Mouse (Mus musculus) stomach, embryonic 15.5 days (tissue): ENCODE data around the gene Olfr1369-ps1. TPM values are rescaled to one million over a fixed set of nuclear protein-coding genes. Genes with fewer than 3 reads are reported as not detected.

Experiments
- polyA plus RNA-seq: library from polyadenylated mRNA; unstranded; fragments of >200 nt; fragmentation: Nextera tagmentation; extraction: Ambion mirVana; gene quantifications from 2 replicates; pipeline ENCODE4 v1.2.1, GENCODE M21; 2015

Gene Olfr1369-ps1
- polyA plus RNA-seq, 1 experiment from 2014 or later = not detected

Other genes with a start within 250 kb of the Olfr1369-ps1 start
- not detected in 2 replicates for gene Olfr1370, start 36.5 kb upstream of the Olfr1369-ps1 start, polyA plus RNA-seq
- not detected in 2 replicates for gene Olfr263, start 18.2 kb downstream of the Olfr1369-ps1 start, polyA plus RNA-seq
- not detected in 2 replicates for gene Olfr1368, start 34.4 kb downstream of the Olfr1369-ps1 start, polyA plus RNA-seq
- gene Trim27, start 68.0 kb downstream of the Olfr1369-ps1 start, polyA plus RNA-seq = 132 and 143 TPM in 2 replicates
- gene Gpx5, start 181.2 kb downstream of the Olfr1369-ps1 start, polyA plus RNA-seq = not detected in 2 replicates
- gene Gpx6, start 200.6 kb downstream of the Olfr1369-ps1 start, polyA plus RNA-seq = not detected in 2 replicates
- gene Olfr1367, start 235.4 kb downstream of the Olfr1369-ps1 start, polyA plus RNA-seq = not detected in 2 replicates